Mouse (Mus musculus) CH12.LX (cell line): ENCODE results near the gene Slc26a3. TPM values are rescaled to one million over a fixed set of nuclear protein-coding genes. Genes with fewer than 3 reads are reported as not detected.
A peak's percentile ranks its signal among the peaks of the same experiment; 100 is the strongest.

Experiments
- DNase-seq: peaks from one replicate; pipeline ENCODE4 v3.0.0-alpha.2; 2013; ENCODE audit errors: extremely low read depth
- H3K27ac ChIP-seq: 2 replicates; pipeline ENCODE4 v1.5.1; 2012; ENCODE audit warnings: low read depth, mild to moderate bottlenecking, control low read depth, moderate library complexity; ENCODE audit not compliant: insufficient read depth
- H3K27me3 ChIP-seq: replicated peaks from 2 replicates; pipeline ENCODE3; 2012; ENCODE audit warnings: inconsistent platforms
- H3K36me3 ChIP-seq, 2 experiments: replicated peaks in 1 of 2; 2 replicates each; pipeline versions ENCODE3 to v1.6.1; 2012; ENCODE audit warnings: inconsistent platforms in 1 of 2, low read length in 1 of 2, mild to moderate bottlenecking in 1 of 2, mixed read lengths in 1 of 2, moderate library complexity in 1 of 2; ENCODE audit not compliant: control insufficient read depth in 1 of 2, insufficient read depth in 1 of 2
- H3K4me1 ChIP-seq, 2 experiments: 2 replicates each; pipeline ENCODE4 v1.6.1; 2012; ENCODE audit warnings: inconsistent platforms in 1 of 2, moderate library complexity in 1 of 2; ENCODE audit not compliant: insufficient read depth in 2 of 2, control insufficient read depth in 1 of 2
- H3K4me2 ChIP-seq: 2 replicates; pipeline ENCODE4 v1.6.1; 2012; ENCODE audit warnings: low read depth, mild to moderate bottlenecking, control low read depth; ENCODE audit not compliant: poor library complexity, insufficient read depth, severe bottlenecking
- H3K4me3 ChIP-seq, 3 experiments: fragments of 150-350 bp in 1 of 3; sonication (generic) in 1 of 3; replicated peaks in 1 of 3; 2 replicates each; pipeline versions ENCODE3 to v1.5.1; 2011 to 2012; ENCODE audit warnings: low read depth in 2 of 3, low read length in 2 of 3, mild to moderate bottlenecking in 2 of 3, moderate library complexity in 2 of 3, control low read depth in 1 of 3, improper control_type of control experiment in 1 of 3, inconsistent platforms in 1 of 3, mixed read lengths in 1 of 3; ENCODE audit not compliant: poor library complexity in 1 of 3
- H3K79me2 ChIP-seq: replicated peaks from 2 replicates; pipeline ENCODE4 v1.6.1; 2012; ENCODE audit warnings: mild to moderate bottlenecking, moderate library complexity; ENCODE audit not compliant: control insufficient read depth, poor library complexity, insufficient read depth, severe bottlenecking; ENCODE audit errors: extremely low read depth
- H3K9ac ChIP-seq: 2 replicates; pipeline ENCODE4 v1.6.1; 2012; ENCODE audit warnings: low read depth, mild to moderate bottlenecking, control low read depth, moderate library complexity; ENCODE audit not compliant: insufficient read depth
- H3K9me3 ChIP-seq: replicated peaks from 2 replicates; pipeline ENCODE3; 2012; ENCODE audit warnings: low read length, inconsistent platforms, mixed read lengths
- CHD2 ChIP-seq: IDR thresholded peaks from 2 replicates; pipeline ENCODE4 v1.6.1; 2011; ENCODE audit warnings: low read length, improper control_type of control experiment
- CTCF ChIP-seq, 2 experiments: IDR thresholded peaks in 1 of 2; conservative IDR thresholded peaks in 1 of 2; 2 replicates each; pipeline ENCODE4 v1.5.1; 2011 to 2012; ENCODE audit warnings: low read depth in 2 of 2, low read length in 2 of 2, improper control_type of control experiment in 1 of 2, inconsistent platforms in 1 of 2, mild to moderate bottlenecking in 1 of 2, moderate library complexity in 1 of 2
- ETS1 ChIP-seq: conservative IDR thresholded peaks from 2 replicates; pipeline ENCODE4 v1.6.1; 2012; ENCODE audit warnings: low read depth, mild to moderate bottlenecking, inconsistent platforms, low read length, improper control_type of control experiment, moderate library complexity
- GABPA ChIP-seq: IDR thresholded peaks from 2 replicates; pipeline ENCODE4 v1.6.1; 2012; ENCODE audit warnings: low read depth, low read length, improper control_type of control experiment, inconsistent platforms; ENCODE audit not compliant: insufficient replicate concordance
- HCFC1 ChIP-seq: IDR thresholded peaks from 2 replicates; pipeline ENCODE4 v1.6.1; 2012; ENCODE audit warnings: low read depth, mild to moderate bottlenecking, inconsistent platforms, low read length, improper control_type of control experiment
- MAX ChIP-seq: IDR thresholded peaks from 2 replicates; pipeline ENCODE4 v1.6.1; 2011; ENCODE audit warnings: low read length, improper control_type of control experiment
- MAZ ChIP-seq: IDR thresholded peaks from 2 replicates; pipeline ENCODE4 v1.6.1; 2012; ENCODE audit warnings: low read depth, mild to moderate bottlenecking, inconsistent platforms, low read length, improper control_type of control experiment, moderate library complexity
- MEF2A ChIP-seq: IDR thresholded peaks from 2 replicates; pipeline ENCODE4 v1.6.1; 2014; ENCODE audit warnings: low read depth, mild to moderate bottlenecking, inconsistent platforms, low read length, improper control_type of control experiment, borderline replicate concordance
- MXI1 ChIP-seq: IDR thresholded peaks from 2 replicates; pipeline ENCODE4 v1.6.1; 2011; ENCODE audit warnings: mild to moderate bottlenecking, low read depth, low read length, improper control_type of control experiment
- MYC ChIP-seq: IDR thresholded peaks from 2 replicates; pipeline ENCODE4 v1.6.1; 2011; ENCODE audit warnings: low read depth, mild to moderate bottlenecking, improper control_type of control experiment, low read length
- PAX5 ChIP-seq: IDR thresholded peaks from 2 replicates; pipeline ENCODE4 v1.6.1; 2012; ENCODE audit warnings: low read length, inconsistent platforms, mixed read lengths
- POLR2AphosphoS2 ChIP-seq: IDR thresholded peaks from 2 replicates; pipeline ENCODE4 v1.6.1; 2011; ENCODE audit warnings: low read depth, low read length, improper control_type of control experiment
- RCOR1 ChIP-seq: conservative IDR thresholded peaks from 2 replicates; pipeline ENCODE4 v1.6.1; 2012; ENCODE audit warnings: low read depth, mild to moderate bottlenecking, inconsistent platforms, low read length, improper control_type of control experiment
- SMC3 ChIP-seq: IDR thresholded peaks from 2 replicates; pipeline ENCODE4 v1.6.1; 2011; ENCODE audit warnings: low read depth, low read length, improper control_type of control experiment
- TCF12 ChIP-seq: IDR thresholded peaks from 2 replicates; pipeline ENCODE4 v1.6.1; 2014; ENCODE audit warnings: low read depth, mild to moderate bottlenecking, inconsistent platforms, low read length, improper control_type of control experiment
- UBTF ChIP-seq: IDR thresholded peaks from 2 replicates; pipeline ENCODE4 v1.6.1; 2012; ENCODE audit warnings: low read depth, mild to moderate bottlenecking, inconsistent platforms, low read length, improper control_type of control experiment, moderate library complexity
- USF2 ChIP-seq: conservative IDR thresholded peaks from 2 replicates; pipeline ENCODE4 v1.6.1; 2011; ENCODE audit warnings: low read depth, low read length, improper control_type of control experiment
- ZKSCAN1 ChIP-seq: IDR thresholded peaks from 2 replicates; pipeline ENCODE4 v1.6.1; 2012; ENCODE audit warnings: low read depth, inconsistent platforms, low read length, improper control_type of control experiment, borderline replicate concordance
- ZMIZ1 ChIP-seq: IDR thresholded peaks from 2 replicates; pipeline ENCODE4 v1.6.1; 2012; ENCODE audit warnings: low read depth, mild to moderate bottlenecking, inconsistent platforms, low read length, improper control_type of control experiment
- dilution Hi-C: fragments of 300-500 bp; cut with MboI; formaldehyde crosslinking; loops from 2 replicates; pipeline ENCODE4 v1.14.3; 2020; ENCODE audit warnings: low sequenced_read_pairs; ENCODE audit not compliant: extremely low pct_unique_long_range_greater_than_20kb, extremely low pct_ligation_motif_present
- in situ Hi-C: fragments of 300-500 bp; cut with MboI; formaldehyde crosslinking; loops from 3 replicates; pipeline ENCODE4 v1.14.3; 2019; ENCODE audit warnings: low sequenced_read_pairs, low pct_ligation_motif_present, low pct_unique_long_range_greater_than_20kb, mixed read lengths
- polyA plus RNA-seq: library from polyadenylated mRNA; unstranded; fragments of >175 nt; gene quantifications from 2 replicates; pipeline ENCODE4 v1.2.1, GENCODE M21; 2012; ENCODE audit warnings: low read depth; ENCODE audit not compliant: insufficient read length
- total RNA-seq, 2 experiments: library from RNA; depleted of rRNA; stranded (reverse); fragments of 300-350 nt in 1 of 2; fragments of >200 nt in 1 of 2; gene quantifications; 2 replicates each; pipeline ENCODE4 v1.2.3; 2012 to 2014

Slc26a3 gene
- total and polyA plus RNA-seq, 3 experiments = not detected

GRCm38 (mm10) chr12:31444131-31444546 is 53.5 kb downstream of the Slc26a3 start:
- TF ChIP-seq MXI1 = peak; percentile 52; the same call in 1 of the 2 replicates
- TF ChIP-seq MYC = 0 out of 2 replicates have a peak, but pooled peaks have one; percentile 11
- no peak for TF ChIP-seq ETS1
- TF ChIP-seq SMC3 = no peak
- TF ChIP-seq PAX5 = no peak
- Histone ChIP-seq H3K36me3 (no peaks in the 10 kb centered on the region), H3K9me3 (no peaks in the 10 kb centered on the region), H3K4me2 (peak overlapping the region; percentile 52), H3K9ac (no peak overlapping the region), H3K27me3 (no peaks in the 10 kb centered on the region), H3K4me1 (peaks cover 2 to 15% of the 10 kb centered on the region in 2 experiments; a peak in 2 of 4 replicates), H3K79me2 (no peaks in the 10 kb centered on the region), H3K4me3 (peak overlapping the region in 1 of 3 experiments; percentile 35), H3K27ac (no peak overlapping the region)
- no peak for DNase-seq
- in situ Hi-C loops = no loop called here
- dilution Hi-C loops = no loop called here

- no peaks in the 10 kb centered on the region for H3K9me3 ChIP-seq
- peak overlapping the region; percentile 52 for H3K4me2 ChIP-seq
- dilution Hi-C loops (no loop called here), in situ Hi-C loops (no loop called here)
- no peaks in the 10 kb centered on the region for H3K36me3 ChIP-seq
- no peaks in the 10 kb centered on the region for H3K79me2 ChIP-seq
- DNase-seq = no peak
- peaks cover 2 to 15% of the 10 kb centered on the region in 2 experiments; a peak in 2 of 4 replicates for H3K4me1 ChIP-seq
- H3K4me3 ChIP-seq = no peak overlapping the region
- no peak overlapping the region for H3K27ac ChIP-seq
- 0 out of 2 replicates have a peak overlapping the region, but pooled peaks have one; percentile 15 for H3K9ac ChIP-seq
- TF ChIP-seq UBTF = no peak
- H3K27me3 ChIP-seq = no peaks in the 10 kb centered on the region
Observed at GRCm38 (mm10) chr12:31444827-31445226, 54.2 kb downstream of the Slc26a3 start.

DNA sequence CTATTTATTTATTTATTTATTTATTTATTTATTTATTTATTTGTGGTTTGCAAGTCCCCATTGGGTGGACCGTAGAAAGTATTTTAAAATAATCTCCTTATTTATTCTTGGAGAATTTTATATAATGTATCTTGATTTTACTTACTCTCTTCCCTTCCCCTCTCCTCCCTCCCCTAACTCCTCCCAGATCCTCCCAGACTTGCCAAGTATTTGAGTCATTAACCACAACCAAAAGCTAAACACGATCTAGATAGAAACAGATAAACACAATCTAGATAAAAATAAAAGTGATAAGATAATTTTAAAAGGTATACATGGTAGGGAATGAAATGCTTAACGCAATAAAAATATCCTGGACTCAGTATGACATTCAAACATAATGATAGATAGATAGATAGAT is 58.7 kb downstream of the Slc26a3 start:
- DNase-seq = no peak
- Histone ChIP-seq H3K36me3 (no peaks in the 10 kb centered on the region), H3K27ac (no peak overlapping the region), H3K27me3 (no peaks in the 10 kb centered on the region), H3K4me2 (no peak overlapping the region), H3K4me3 (no peak overlapping the region), H3K9me3 (no peaks in the 10 kb centered on the region), H3K9ac (no peak overlapping the region), H3K79me2 (no peaks in the 10 kb centered on the region), H3K4me1 (peaks cover 0 to 9% of the 10 kb centered on the region in 2 experiments; a peak in 2 of 4 replicates)
- TF ChIP-seq CHD2 = no peak
- TF ChIP-seq RCOR1 = no peak
- no peak for TF ChIP-seq ZMIZ1
- TF ChIP-seq HCFC1 = no peak
- TF ChIP-seq MEF2A = no peak
- no peak for TF ChIP-seq SMC3
- TF ChIP-seq MXI1 = no peak
- TF ChIP-seq ZKSCAN1 = no peak
- TF ChIP-seq POLR2AphosphoS2 = no peak
- TF ChIP-seq MAZ = no peak
- TF ChIP-seq GABPA = no peak
- no peak for TF ChIP-seq CTCF (conservative IDR thresholded peaks at IDR 0.05 in 1 of 2, IDR thresholded peaks at IDR 0.05 in 1 of 2; ENCODE audit: low read depth in 2 of 2, low read length in 2 of 2)
- TF ChIP-seq TCF12 = no peak
- no peak for TF ChIP-seq USF2
- TF ChIP-seq MAX = no peak
- dilution Hi-C loops (no loop called here), in situ Hi-C loops (no loop called here)
